Mouse (Mus musculus) embryonic facial prominence, embryonic 13.5 days (tissue): ENCODE measurements around the gene Katnal1. TPM values are rescaled to one million over a fixed set of nuclear protein-coding genes. Genes with fewer than 3 reads are reported as not detected.

Source experiments
- ATAC-seq: fragments of 200-750 bp; cut with Nextera tagmentation; 2 replicates; pipeline ENCODE4 v1.8.0; 2017; ENCODE audit warnings: low read depth; ENCODE audit not compliant: insufficient number of reproducible peaks, insufficient read depth, low FRiP score, low TSS enrichment
- H3K27ac ChIP-seq: fragments of 300-500 bp; sonication (generic); 2 replicates; pipeline ENCODE4 v1.5.1; 2015; ENCODE audit warnings: moderate library complexity, mild to moderate bottlenecking, inconsistent platforms
- H3K27me3 ChIP-seq: fragments of 300-500 bp; sonication (generic); 2 replicates; pipeline ENCODE4 v1.6.1; 2015; ENCODE audit warnings: mild to moderate bottlenecking, inconsistent platforms
- H3K36me3 ChIP-seq: fragments of 300-500 bp; sonication (generic); 2 replicates; pipeline ENCODE4 v1.6.1; 2015; ENCODE audit warnings: mild to moderate bottlenecking, inconsistent platforms
- H3K4me1 ChIP-seq: fragments of 300-500 bp; sonication (generic); 2 replicates; pipeline ENCODE4 v1.6.1; 2015; ENCODE audit warnings: inconsistent platforms
- H3K4me2 ChIP-seq: fragments of 300-500 bp; sonication (generic); 2 replicates; pipeline ENCODE4 v1.6.1; 2015; ENCODE audit warnings: moderate library complexity, mild to moderate bottlenecking, inconsistent platforms
- H3K4me3 ChIP-seq: fragments of 300-500 bp; sonication (generic); 2 replicates; pipeline ENCODE4 v1.5.1; 2015; ENCODE audit warnings: mild to moderate bottlenecking, inconsistent platforms
- H3K9ac ChIP-seq: fragments of 300-500 bp; sonication (generic); 2 replicates; pipeline ENCODE4 v1.6.1; 2015; ENCODE audit warnings: mild to moderate bottlenecking, inconsistent platforms
- H3K9me3 ChIP-seq: fragments of 300-500 bp; sonication (generic); 2 replicates; pipeline ENCODE4 v1.6.1; 2016; ENCODE audit warnings: inconsistent platforms
- WGBS: fragments of 180-500 bp; shearing (Covaris S2); methylation state at CpG from one replicate; pipeline ENCODE4 v1.1.7; 2015; ENCODE audit warnings: mixed read lengths; 5-methylcytosine and 5-hydroxymethylcytosine counted together
- polyA plus RNA-seq: library from polyadenylated mRNA; unstranded; fragments of >200 nt; fragmentation: Nextera tagmentation; extraction: Ambion mirVana; gene quantifications from 2 replicates; pipeline ENCODE4 v1.2.1, GENCODE M21; 2015

The Katnal1 gene
- polyA plus RNA-seq, 1 experiment from 2014 or later, result 19.4 TPM

GRCm38 (mm10) chr5:148897941-148898417, 31.1 kb downstream of the Katnal1 start:
- Histone ChIP-seq H3K27ac (no peak overlapping the region), H3K27me3 (no peaks in the 10 kb centered on the region), H3K9me3 (no peaks in the 10 kb centered on the region), H3K4me1 (peaks cover 11% of the 10 kb centered on the region; the same call in 1 of the 2 replicates), H3K4me3 (no peak overlapping the region), H3K4me2 (no peak overlapping the region), H3K36me3 (peaks cover 19% of the 10 kb centered on the region), H3K9ac (0 out of 2 replicates have a peak overlapping the region, but pooled peaks have one; percentile 36)
- WGBS, result 80% methylated on average over 12 of the region's 12 CpGs
- no peak for ATAC-seq

- no peaks in the 10 kb centered on the region for H3K27me3 ChIP-seq
- peaks cover 26% of the 10 kb centered on the region for H3K36me3 ChIP-seq
- H3K4me3 ChIP-seq, result no peak overlapping the region
- H3K4me2 ChIP-seq, result no peak overlapping the region
- no peak overlapping the region for H3K27ac ChIP-seq
- ATAC-seq, result no peak
- no peaks in the 10 kb centered on the region for H3K9me3 ChIP-seq
- WGBS, result 82% methylated on average over 14 of the region's 14 CpGs
- peaks cover 11% of the 10 kb centered on the region; the same call in 1 of the 2 replicates for H3K4me1 ChIP-seq
- H3K9ac ChIP-seq, result no peak overlapping the region
Measured at GRCm38 (mm10) chr5:148897069-148897702, 31.9 kb downstream of the Katnal1 start.

GRCm38 (mm10) chr5:148896515-148896914, 32.6 kb downstream of the Katnal1 start:
- no peak for ATAC-seq
- peaks cover 32% of the 10 kb centered on the region for H3K36me3 ChIP-seq
- no peaks in the 10 kb centered on the region for H3K27me3 ChIP-seq
- H3K9ac ChIP-seq, result no peak overlapping the region
- no peak overlapping the region for H3K27ac ChIP-seq
- WGBS, result 87% methylated on average over 10 of the region's 10 CpGs
- H3K4me2 ChIP-seq, result no peak overlapping the region
- H3K4me3 ChIP-seq, result no peak overlapping the region
- H3K4me1 ChIP-seq, result peaks cover 11% of the 10 kb centered on the region; the same call in 1 of the 2 replicates
- no peaks in the 10 kb centered on the region for H3K9me3 ChIP-seq

GRCm38 (mm10) chr5:148895833-148896232, 33.3 kb downstream of the Katnal1 start:
- H3K9me3 ChIP-seq, result no peaks in the 10 kb centered on the region
- 90% methylated on average over 7 of the region's 7 CpGs for WGBS
- no peak for ATAC-seq
- H3K4me3 ChIP-seq, result no peak overlapping the region
- H3K27ac ChIP-seq, result no peak overlapping the region
- no peaks in the 10 kb centered on the region for H3K27me3 ChIP-seq
- H3K4me2 ChIP-seq, result no peak overlapping the region
- H3K9ac ChIP-seq, result no peak overlapping the region
- H3K36me3 ChIP-seq, result peaks cover 34% of the 10 kb centered on the region
- peaks cover 11% of the 10 kb centered on the region; the same call in 1 of the 2 replicates for H3K4me1 ChIP-seq

GRCm38 (mm10) chr5:148895034-148895433, 34.1 kb downstream of the Katnal1 start:
- no peak for ATAC-seq
- Histone ChIP-seq H3K27me3 (no peaks in the 10 kb centered on the region), H3K4me1 (peaks cover 11% of the 10 kb centered on the region; the same call in 1 of the 2 replicates), H3K27ac (no peak overlapping the region), H3K4me3 (no peak overlapping the region), H3K9me3 (no peaks in the 10 kb centered on the region), H3K36me3 (peaks cover 41% of the 10 kb centered on the region), H3K4me2 (no peak overlapping the region), H3K9ac (0 out of 2 replicates have a peak overlapping the region, but pooled peaks have one; percentile 27)
- WGBS, result 40% methylated on average over 5 of the region's 5 CpGs

GRCm38 (mm10) chr5:148890237-148890636, 38.9 kb downstream of the Katnal1 start:
- H3K36me3 ChIP-seq, result peaks cover 60% of the 10 kb centered on the region
- no peak for ATAC-seq
- WGBS, result 95% methylated on average over 4 of the region's 4 CpGs

GRCm38 (mm10) chr5:148888032-148888431, 41.1 kb downstream of the Katnal1 start:
- no peak overlapping the region for H3K9ac ChIP-seq
- no peak for ATAC-seq
- H3K27ac ChIP-seq, result no peak overlapping the region
- H3K9me3 ChIP-seq, result no peaks in the 10 kb centered on the region
- H3K4me2 ChIP-seq, result no peak overlapping the region
- peaks cover 67% of the 10 kb centered on the region for H3K36me3 ChIP-seq
- WGBS, result 88% methylated on average over 6 of the region's 6 CpGs
- H3K4me1 ChIP-seq, result 0 out of 2 replicates have a peak, but pooled peaks cover 3% of the 10 kb centered on the region
- H3K4me3 ChIP-seq, result no peak overlapping the region
- H3K27me3 ChIP-seq, result no peaks in the 10 kb centered on the region

More at GRCm38 (mm10) chr5:148890237-148890636, 38.9 kb downstream of the Katnal1 start:
- no peak overlapping the region for H3K4me2 ChIP-seq
- H3K27me3 ChIP-seq, result no peaks in the 10 kb centered on the region
- no peak overlapping the region for H3K4me3 ChIP-seq
- no peak overlapping the region for H3K9ac ChIP-seq
- H3K4me1 ChIP-seq, result peaks cover 10% of the 10 kb centered on the region; the same call in 1 of the 2 replicates
- no peak overlapping the region for H3K27ac ChIP-seq
- H3K9me3 ChIP-seq, result no peaks in the 10 kb centered on the region

GRCm38 (mm10) chr5:148885821-148886609, 43.1 kb downstream of the Katnal1 start:
- H3K27ac ChIP-seq, result no peak overlapping the region
- peak overlapping the region; percentile 33 for H3K4me2 ChIP-seq
- WGBS, result 34% methylated on average over 22 of the region's 22 CpGs
- no peaks in the 10 kb centered on the region for H3K9me3 ChIP-seq
- H3K36me3 ChIP-seq, result peaks cover 49% of the 10 kb centered on the region
- H3K9ac ChIP-seq, result 0 out of 2 replicates have a peak overlapping the region, but pooled peaks have one; percentile 54
- H3K27me3 ChIP-seq, result no peaks in the 10 kb centered on the region
- peak overlapping the region; percentile 15; the same call in 1 of the 2 replicates for H3K4me3 ChIP-seq
- peak; percentile 71; the same call in 1 of the 2 replicates for ATAC-seq
- H3K4me1 ChIP-seq, result 0 out of 2 replicates have a peak, but pooled peaks cover 3% of the 10 kb centered on the region

- Histone ChIP-seq H3K27ac (no peak overlapping the region), H3K4me1 (0 out of 2 replicates have a peak, but pooled peaks cover 3% of the 10 kb centered on the region), H3K27me3 (no peaks in the 10 kb centered on the region), H3K4me2 (no peak overlapping the region), H3K9ac (no peak overlapping the region), H3K36me3 (peaks cover 43% of the 10 kb centered on the region), H3K9me3 (peaks cover 4% of the 10 kb centered on the region; the same call in 1 of the 2 replicates), H3K4me3 (no peak overlapping the region)
- 82% methylated on average over 8 of the region's 8 CpGs for WGBS
- ATAC-seq, result no peak
Measured at GRCm38 (mm10) chr5:148883671-148884070, 45.4 kb downstream of the Katnal1 start.

- Histone ChIP-seq H3K4me1 (no peaks in the 10 kb centered on the region), H3K4me3 (no peak overlapping the region), H3K36me3 (peaks cover 62% of the 10 kb centered on the region), H3K27me3 (no peaks in the 10 kb centered on the region), H3K9ac (no peak overlapping the region), H3K9me3 (peaks cover 4% of the 10 kb centered on the region; the same call in 1 of the 2 replicates), H3K27ac (no peak overlapping the region), H3K4me2 (no peak overlapping the region)
- no peak for ATAC-seq
- 59% methylated on average over 6 of the region's 6 CpGs for WGBS
Measured at GRCm38 (mm10) chr5:148879218-148879617, 49.9 kb downstream of the Katnal1 start.

GRCm38 (mm10) chr5:148873116-148873515, 56.0 kb downstream of the Katnal1 start:
- no peak for ATAC-seq
- Histone ChIP-seq H3K4me2 (no peak overlapping the region), H3K4me3 (no peak overlapping the region), H3K9ac (no peak overlapping the region), H3K27me3 (no peaks in the 10 kb centered on the region), H3K4me1 (no peaks in the 10 kb centered on the region), H3K36me3 (peaks cover 48% of the 10 kb centered on the region), H3K9me3 (0 out of 2 replicates have a peak, but pooled peaks cover 6% of the 10 kb centered on the region), H3K27ac (no peak overlapping the region)
- WGBS, result 85% methylated on average over 8 of the region's 8 CpGs
